In the genomic region with DNA sequence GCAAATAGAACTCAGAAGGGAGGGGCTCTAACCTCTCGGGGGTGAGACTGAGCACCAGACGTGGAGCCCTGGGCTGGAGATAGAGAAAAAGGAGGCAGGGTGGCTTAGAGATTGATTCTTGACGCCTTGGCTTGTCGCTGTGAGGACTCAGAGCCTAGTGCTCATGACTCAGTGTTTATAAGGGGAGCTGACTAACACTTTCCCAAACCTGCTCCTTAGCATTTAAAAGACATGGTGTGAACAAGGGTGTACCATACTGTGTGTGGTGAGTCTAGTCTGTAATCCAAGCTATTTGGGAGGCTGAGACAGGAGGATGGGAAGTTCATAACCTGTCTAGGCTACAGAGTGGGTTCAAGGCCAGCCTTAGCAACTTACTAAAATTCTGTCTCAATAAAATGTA, we compare ENCODE assay signal across 33 mouse cellular contexts. TPM values are rescaled to one million over a fixed set of nuclear protein-coding genes. Genes with fewer than 3 reads are reported as not detected.
"Had no signal": no experiment of that assay in that cellular context is flagged by ENCODE, and none has a peak within 500 bp of the region (broad histone marks: within the 10 kb centered on the region; RNA-seq: fewer than 3 reads in every experiment).

No protein-coding gene starts in this region.

- H3K4me2 ChIP-seq: heart, embryonic 11.5 days; heart, embryonic 13.5 days; heart, embryonic 15.5 days; hindbrain, embryonic 13.5 days; hindbrain, embryonic 15.5 days; kidney, embryonic 15.5 days; limb, embryonic 12.5 days; liver, embryonic 11.5 days; liver, embryonic 13.5 days had no signal

- DNase-seq: gastrocnemius, postnatal 14 days; gastrocnemius, postnatal 36 days; heart, adult 11 months; heart, adult 2 months; heart, postnatal 14 days; heart, postnatal 36 days; kidney, adult 11 months; kidney, adult 9 months; kidney, postnatal 14 days; layer of hippocampus, adult 9-11 months; layer of hippocampus, postnatal 36 days; liver; liver, embryonic 13.5 days had no signal

- H3K27me3 ChIP-seq: heart, embryonic 13.5 days; heart, embryonic 15.5 days; hindbrain, embryonic 15.5 days; kidney, embryonic 15.5 days; liver, embryonic 13.5 days had no signal

- H3K27ac ChIP-seq: heart, adult 2 months; heart, embryonic 13.5 days; heart, embryonic 15.5 days; hindbrain, embryonic 13.5 days; hindbrain, embryonic 15.5 days; hindbrain, postnatal 0 days; kidney, embryonic 15.5 days; kidney, postnatal 0 days; left cerebral cortex, adult 2 months; limb, embryonic 10.5 days; limb, embryonic 12.5 days; liver, embryonic 13.5 days had no signal

- H3K9ac ChIP-seq: heart, embryonic 13.5 days; heart, embryonic 15.5 days; hindbrain, embryonic 13.5 days; hindbrain, embryonic 15.5 days; kidney, embryonic 15.5 days; limb, embryonic 12.5 days had no signal

- H3K9me3 ChIP-seq: heart, embryonic 13.5 days; heart, embryonic 15.5 days; hindbrain, embryonic 13.5 days; hindbrain, embryonic 15.5 days; kidney, embryonic 15.5 days; limb, embryonic 10.5 days; limb, embryonic 12.5 days; liver, embryonic 13.5 days had no signal

- ATAC-seq: hindbrain, postnatal 0 days; intestine, embryonic 16.5 days had no signal

- H3K4me3 ChIP-seq: heart, adult 2 months; heart, embryonic 13.5 days; heart, embryonic 15.5 days; hindbrain, embryonic 13.5 days; hindbrain, embryonic 15.5 days; kidney, embryonic 15.5 days; left cerebral cortex, adult 2 months; limb, embryonic 10.5 days; limb, embryonic 12.5 days; liver, embryonic 13.5 days had no signal

- H3K4me1 ChIP-seq: limb, embryonic 12.5 days had no signal

RNA-seq across cellular contexts. Expression of a gene that starts 43.0 kb away (rescaled TPM):
- total RNA-seq: gastrocnemius, adult 18-20 months; gastrocnemius, adult 8-10 months; gastrocnemius, postnatal 14 days; gastrocnemius, postnatal 36 days; heart, adult 2 months; heart, postnatal 14 days; heart, postnatal 36 days; hematopoietic stem cell, adult 5-6 weeks; hindbrain, postnatal 0 days; layer of hippocampus, adult 18-20 months; layer of hippocampus, postnatal 14 days; layer of hippocampus, postnatal 36 days; left cerebral cortex, adult 2 months had no signal
- polyA plus RNA-seq: heart, adult 2 months; kidney, adult 2 months; large intestine, adult 2 months had no signal
